Mouse (Mus musculus) layer of hippocampus, adult 9-10 months (tissue): ENCODE data around the gene Ripk4.

Experiments
- DNase-seq: peaks from one replicate; pipeline ENCODE4 v3.0.0; 2022; ENCODE audit warnings: low spot score

Gene Ripk4

DNA sequence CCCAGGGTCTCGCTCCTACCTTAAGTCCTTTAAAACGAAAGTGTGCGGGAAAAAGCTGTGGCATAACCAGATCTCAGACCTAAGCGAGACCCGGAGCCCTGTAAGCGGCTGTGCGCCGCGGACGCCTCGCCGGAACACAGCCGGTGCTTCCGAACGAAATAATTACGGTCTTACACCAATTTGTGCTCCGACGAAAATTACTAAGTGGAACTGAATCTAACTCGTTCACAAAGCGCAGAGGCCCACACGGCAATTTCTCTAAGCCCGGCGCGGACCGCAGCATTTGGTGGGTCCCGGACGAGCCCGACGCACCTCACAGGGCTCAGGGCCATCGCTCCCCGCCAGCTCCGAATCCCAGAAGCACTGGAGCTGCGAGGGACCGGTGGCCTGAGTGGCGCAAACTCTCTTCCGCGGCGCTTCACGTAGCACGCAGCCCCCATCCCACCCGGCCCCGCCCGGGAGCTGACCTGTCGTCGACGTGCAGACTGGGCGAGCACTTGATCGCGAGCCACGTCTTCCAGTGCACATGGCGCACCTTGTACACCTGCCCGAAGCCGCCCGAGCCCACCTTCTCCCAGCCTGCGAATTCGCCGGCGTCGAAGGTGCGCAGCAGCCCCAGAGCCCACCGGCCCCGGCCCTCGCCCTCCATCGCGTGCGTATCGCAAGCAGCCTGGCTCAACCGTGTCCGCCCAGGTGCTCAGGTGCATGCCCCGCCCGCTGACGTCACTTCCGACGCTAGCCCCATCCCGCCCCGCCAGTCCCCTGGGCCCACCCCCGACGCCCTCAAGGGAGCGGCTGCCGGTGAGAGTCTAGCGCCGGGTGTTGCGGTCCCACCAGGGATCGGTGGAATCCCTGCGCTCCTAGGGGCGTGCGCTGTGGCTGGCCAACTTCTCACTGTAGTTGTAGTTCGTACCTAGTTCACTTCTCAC is at the start of gene Ripk4:
Ripk4 (minus strand) TSS at position 727 of the 929 bp plus-strand sequence.
- no peak for DNase-seq

DNA sequence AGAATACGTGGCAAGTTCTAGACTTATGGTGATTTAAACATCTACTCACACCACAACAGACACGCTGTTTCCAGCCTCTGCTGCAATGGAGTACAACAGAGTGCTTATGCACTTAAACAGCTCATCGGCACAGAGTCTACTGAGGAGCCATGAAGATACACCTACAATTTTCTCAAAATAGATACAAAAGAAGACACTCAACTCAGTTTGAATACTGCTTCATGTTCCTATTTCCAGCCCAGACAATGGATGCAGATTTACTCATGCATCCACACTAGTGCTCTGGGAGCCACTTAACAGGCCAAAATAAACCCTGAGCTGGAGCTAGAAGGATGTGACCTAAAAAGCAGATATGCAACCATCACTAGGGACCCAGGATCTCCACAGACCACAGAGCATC is 45.3 kb upstream of the Ripk4 start:
- DNase-seq, result no peak

DNA sequence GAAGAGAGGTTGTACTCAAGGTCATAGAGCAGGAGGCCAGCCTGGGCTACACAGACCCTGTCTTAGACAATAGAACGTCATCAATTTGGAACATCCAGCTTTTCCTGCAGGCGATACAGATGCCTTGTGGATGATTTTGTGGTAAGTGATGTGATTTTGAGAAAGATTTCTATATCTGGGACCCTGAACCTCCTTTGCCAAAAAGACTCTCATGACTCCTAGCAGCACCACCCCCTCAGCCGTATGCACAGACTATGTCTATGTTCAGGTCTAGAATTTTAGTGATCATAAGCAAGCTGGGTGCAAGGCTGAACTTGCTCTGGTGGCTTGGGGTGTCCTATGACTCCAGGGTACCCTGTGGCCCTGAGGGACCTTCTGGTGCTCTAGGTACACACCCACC is 42.1 kb upstream of the Ripk4 start:
- DNase-seq, result no peak

DNA sequence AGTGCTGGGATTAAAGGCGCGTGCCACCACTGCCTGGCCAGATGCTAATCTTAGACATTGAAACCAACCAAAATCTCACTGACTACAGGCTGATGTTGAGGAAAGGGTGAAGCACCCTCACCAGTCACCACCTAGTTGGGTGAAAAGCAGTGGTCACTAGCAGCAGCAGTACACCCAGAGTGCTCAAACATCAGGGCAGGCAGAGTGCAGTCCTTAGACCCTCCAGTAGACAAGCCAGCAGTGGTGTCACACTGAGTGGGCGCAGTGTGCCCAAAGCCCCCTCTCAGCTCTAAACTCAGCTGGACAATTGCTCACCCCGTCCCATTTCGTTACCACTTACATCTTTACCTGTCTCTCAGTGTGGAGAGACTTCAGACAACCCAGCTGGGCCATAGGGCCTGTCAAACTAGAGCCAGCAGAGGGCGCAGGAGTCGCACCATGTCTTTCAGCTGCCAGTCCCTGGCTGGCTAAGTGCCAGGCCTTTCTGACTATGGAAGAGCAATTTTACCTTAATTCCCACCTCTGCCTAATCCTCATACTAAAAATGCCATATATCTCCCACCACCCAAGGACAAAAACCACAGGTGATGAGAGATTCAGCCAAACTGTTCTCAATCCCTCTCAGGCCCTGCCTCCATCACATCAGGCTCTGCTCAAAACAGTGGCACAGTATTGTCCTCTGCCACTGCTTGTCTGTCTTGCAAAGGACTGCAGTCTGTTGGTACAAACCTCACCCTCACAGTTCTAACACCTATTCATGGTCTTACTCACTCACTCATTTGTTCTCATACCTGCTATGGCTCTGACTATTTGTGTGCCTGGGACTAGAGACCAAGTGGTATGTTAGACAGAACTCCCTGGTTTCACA is 41.3 kb upstream of the Ripk4 start:
- DNase-seq, result peak; percentile 80

DNA sequence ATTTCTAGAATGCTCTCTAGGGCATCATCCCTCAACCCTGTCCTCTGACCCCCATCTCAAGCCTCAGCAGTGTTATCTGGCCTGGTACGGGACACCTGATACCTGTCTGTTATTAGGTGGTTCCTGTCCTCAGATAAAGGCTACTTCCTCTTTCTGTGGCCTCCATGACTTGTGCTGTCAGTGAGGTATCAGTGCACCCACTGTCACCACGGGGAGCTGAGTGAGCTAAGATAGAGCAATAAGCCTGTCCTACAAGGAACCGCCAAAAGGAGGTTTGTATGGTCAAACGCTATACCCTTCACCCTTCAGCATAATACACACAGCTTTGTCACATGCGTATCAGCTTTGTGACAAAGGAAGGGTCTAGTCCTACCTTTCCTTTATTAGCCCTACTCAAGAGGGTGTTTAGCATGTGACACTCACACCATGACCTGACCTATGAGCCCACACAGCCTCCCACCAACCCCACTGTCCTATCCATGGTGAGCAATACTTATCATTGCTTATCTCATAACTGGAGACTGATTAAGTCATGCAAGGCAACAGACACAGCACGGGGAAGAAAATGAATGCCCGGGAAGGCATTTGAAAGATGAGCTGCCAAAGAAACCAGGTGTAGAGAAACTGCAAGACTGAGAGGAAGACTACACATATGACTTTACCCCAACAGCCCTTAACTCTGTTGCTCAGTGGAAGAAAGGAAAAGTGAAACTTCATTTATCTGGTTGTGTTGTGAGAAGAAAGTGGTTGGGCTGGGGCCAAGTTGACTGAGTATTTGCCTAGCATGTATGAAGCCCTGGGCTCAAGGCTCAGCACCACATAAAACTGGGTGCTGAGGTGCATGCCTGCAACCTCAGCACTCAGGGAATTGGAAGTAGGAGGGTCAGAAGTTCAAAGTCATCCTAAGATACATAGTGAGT is 34.6 kb upstream of the Ripk4 start:
- DNase-seq, result no peak

DNA sequence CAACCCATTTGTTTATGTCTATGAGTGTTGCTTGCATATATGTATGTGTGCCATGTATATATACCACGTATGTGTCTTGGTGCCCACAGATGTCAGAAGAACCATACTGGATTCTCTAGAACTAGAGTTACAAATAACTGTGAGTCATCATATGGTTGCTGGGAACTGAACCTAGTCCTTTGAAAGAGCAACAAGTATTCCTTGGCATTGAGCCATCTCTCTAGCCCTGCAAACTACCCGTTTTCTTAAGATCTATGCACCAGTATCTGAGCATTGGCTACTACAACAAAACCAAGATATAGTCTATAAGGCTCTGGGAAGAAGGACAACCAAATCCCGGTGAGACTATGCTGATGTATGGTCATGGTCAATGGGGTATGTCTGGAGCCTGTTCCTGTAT is 33.6 kb upstream of the Ripk4 start:
- no peak for DNase-seq

DNA sequence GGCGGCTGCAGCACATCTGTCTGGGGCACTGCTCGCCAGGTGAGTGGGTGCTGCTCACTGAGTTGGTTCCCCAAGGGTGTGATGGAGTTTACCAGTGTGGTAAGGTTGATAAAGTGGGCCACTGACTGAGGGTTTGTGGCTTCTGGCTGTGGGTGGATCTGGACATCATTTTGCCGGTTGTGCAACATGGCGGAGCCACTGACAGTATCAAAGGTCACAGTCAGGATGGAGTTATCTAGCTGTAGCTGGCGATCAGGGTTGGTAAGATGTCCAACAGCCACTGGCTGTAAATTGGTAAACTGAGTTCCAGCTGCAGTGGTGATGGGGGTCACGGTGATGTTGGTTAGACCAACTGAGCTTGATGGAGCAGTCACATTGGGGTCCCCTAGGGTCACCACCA is 30.7 kb upstream of the Ripk4 start:
- no peak for DNase-seq

DNA sequence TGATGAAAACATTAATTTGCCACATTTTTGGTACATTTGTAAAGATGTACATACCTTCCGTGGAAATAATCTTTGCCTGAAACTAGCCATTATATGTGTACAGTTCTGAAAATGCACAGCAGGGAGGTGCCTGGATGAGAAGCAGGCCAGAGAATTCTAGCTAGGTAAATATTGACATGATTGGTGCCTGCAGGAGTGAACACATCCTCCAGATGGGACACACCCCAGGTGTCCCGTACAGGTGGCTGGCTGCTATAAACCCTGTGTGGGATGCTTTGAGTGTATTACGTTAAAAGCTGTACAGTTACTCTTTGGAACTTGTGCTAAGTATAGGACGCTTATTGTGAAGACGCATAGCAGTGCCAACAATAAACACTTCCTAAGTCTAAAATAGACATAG is 19.5 kb upstream of the Ripk4 start:
- no peak for DNase-seq

DNA sequence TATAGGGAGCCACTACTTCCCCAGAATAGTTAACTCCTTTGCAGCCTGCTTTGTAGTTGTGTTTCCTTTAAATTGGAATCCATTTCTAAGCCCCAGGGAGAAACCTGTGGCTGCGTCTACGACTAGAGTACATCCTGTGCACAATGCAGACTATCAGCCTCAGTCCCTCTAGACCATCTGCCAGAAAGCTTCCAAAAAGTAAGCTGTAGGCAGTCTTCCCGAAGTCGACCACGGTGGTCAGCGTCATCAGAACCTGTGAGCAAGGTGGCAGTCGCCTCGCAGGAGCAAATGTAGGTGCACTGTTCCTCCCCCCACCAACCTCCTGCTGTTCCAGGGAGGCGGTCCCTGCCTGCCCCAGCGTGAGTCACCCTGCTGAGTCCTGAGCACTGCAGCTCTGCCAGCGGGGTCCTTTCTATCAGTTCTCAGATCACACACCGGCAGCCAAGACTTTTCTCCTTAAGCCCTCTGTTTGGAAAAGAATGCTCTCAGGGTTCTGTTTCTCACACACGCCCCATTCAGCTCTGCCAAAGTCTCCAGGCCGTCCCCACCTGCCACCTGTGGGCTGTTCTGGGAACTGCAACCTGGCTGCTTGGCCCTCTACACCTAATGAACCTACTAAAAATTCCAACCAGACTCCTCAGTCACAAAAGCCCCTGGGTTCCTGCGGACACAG is 14.9 kb upstream of the Ripk4 start:
- DNase-seq, result peak; percentile 69

DNA sequence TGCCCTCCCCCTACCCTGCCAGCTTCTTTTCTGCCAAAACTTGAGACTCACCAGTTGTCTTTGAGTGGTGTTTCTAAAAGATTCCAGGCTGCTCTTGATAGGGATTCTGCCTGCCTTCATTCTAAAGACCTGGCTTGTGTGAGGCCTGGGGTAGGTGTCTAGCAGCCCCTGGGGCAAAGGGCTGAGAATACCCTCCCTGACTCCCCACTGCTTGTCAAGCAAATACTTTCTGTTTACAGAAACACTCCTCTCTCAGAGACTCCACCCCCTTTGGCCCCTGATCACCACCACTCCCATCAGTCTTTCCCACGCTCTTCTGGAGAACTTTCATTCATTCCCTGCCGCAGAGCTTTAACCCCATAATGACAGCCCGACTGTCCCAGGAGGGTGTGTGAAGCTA is 2.9 kb upstream of the Ripk4 start:
- no peak for DNase-seq

DNA sequence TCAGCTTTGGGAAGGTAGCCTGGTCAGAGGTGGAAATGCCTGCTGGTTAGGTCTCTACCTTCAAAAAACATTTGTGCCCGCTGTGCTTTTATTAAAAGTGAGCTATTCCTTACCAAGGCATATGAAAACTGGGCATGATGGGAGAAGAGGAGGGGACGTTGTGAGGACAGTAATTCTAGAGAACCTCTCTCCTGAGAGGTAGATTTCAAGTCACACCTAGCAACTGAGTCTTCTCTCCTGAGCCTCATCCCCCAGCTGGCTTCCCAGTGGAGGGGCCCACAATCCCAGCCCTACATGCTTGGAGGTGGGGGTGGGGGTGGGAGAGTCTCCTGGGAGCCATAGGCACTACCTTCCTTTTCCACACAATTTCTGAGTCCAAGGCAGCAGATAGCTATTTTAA is 1.0 kb upstream of the Ripk4 start:
- DNase-seq, result no peak

DNA sequence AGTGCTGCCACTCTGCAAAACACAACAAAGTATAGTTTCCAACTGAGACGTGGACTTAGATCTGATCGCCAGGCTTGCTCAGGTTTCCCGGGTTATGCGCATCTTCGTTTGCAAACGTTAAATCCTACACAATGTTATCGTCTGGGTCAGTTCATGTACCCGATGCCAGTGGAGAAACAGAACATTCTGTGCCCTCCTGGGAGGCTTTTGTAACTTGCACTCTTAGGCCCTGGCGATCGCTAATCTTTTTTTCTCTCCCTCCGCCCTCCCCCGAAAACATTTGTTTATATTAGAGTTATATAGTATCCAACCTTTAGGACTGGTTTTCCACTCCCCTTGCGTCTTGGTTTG is 378 bp upstream of the Ripk4 start:
- DNase-seq, result no peak

DNA sequence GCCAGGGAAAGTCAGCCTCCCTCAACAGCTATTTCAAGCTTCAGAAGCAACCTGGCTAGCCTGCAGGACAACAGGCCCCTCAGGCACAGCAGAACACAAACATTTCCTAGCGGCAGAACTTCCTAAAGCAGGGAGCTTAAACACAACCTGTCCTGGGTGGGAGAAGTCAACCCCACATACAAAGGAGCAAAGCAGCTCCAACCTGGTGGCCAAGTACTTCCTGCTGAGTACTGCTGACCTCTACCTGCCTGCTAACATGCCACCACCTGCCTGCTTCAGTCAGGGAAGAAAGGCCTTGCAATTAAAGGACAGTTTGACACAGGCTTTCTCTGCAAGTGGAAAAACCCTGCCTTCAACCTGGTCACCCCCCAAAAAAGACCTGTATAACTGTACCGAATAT is 1.8 kb downstream of the Ripk4 start:
- DNase-seq, result no peak

DNA sequence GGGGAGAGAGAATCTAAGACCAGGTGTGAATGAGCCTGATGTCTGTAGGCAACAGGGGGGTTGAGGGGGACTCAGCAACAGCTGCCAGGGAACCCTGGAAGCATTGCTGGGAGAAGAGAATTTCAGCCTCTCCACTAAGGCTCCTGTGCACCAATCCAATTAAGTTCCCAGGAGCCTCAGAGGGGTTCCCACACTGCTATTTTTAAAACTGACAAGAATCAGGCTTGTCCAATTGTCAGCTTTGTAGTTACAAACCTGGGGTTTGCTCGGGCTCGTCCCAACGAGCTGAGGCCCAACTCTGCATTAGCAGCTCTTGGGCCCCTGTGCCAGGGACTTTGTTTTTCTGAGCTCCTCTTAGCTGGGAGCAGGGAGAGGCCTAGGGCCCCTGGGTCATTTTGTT is 3.9 kb downstream of the Ripk4 start:
- no peak for DNase-seq

DNA sequence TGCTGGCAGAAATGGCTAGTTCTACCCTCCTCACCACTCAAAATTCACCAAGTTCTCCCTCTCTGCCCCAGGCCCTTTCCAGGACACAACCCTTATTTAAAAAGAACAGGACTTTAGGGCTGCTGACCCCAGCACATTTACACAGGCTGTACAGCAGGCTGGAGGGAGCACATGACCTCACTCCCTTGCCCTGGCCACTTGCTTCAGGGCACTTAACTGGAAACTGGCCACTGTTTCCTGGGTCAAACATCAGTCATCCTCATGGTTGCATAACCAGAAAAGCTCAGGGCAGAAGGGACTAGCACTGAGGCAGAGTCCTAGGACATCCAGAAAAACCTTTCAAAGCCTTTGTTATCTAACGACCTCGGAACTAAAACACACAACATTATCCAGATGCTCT is 5.3 kb downstream of the Ripk4 start:
- no peak for DNase-seq

DNA sequence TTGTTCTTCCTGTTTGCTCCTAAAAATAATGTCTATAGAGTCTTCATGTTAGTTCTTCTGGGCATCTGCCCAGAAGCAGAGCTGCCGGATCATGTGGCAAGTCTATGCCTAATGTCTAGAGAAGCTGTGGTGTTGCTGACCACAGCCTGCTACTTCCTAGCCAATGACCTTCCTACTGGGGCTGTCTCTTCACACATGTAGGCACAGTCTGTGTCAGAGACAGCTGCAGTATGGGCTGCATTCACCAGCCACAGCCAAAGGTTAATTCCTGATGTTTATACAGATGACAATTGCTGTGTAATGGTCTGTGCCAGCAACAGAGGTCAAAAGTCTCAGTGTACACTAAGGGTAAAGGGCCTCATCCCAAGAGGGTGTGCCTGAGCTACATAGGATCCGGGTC is 7.1 kb downstream of the Ripk4 start:
- DNase-seq, result no peak

DNA sequence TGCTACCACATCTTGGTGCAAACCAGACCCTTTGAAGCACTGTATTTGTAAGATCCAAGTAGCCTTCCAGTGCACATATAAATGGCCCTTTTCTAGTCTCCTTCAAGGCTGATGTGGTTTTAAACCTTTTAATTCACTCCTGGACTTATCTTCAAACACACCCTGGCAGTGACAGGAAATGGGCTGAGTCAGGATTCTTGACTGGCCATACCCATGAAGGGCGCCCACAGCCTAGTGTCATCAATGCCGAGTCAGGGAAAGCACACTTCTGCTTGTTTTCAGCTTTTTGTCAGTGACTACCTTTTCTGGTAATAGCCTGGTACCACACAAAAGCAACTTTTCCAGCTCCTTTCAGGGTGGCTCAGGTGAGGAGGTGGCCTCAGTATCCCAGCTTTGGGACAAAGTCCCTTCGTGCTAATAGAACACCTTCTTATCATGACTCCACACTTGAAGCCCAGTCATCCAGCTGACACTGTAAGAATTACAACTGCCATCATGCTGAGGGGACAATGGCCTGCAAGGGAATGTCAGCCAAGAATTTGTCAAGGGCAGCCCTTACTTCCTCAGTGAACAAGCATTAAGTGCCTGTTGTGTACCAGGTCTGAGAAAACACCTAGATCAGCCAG is 11.2 kb downstream of the Ripk4 start:
- no peak for DNase-seq

DNA sequence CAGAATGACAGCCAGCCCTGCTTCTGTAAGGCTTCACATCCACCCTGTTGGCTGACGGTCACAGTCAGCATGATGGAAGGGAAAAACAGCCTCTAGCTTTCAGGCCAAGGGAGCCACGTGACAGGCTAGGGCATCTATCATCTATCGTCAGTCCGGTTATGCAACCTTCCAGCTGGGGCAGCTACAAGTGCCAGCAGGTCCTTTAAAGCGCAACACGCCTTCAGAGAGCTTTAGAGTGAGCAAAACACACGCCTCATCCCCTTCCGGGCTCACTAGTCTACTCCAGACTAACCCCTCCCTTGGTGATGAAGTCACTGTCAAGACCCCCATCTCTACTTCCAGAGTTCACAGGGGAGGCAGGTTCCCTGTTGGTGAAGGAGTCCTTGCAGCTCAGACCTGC is 11.7 kb downstream of the Ripk4 start:
- peak; percentile 12 for DNase-seq

DNA sequence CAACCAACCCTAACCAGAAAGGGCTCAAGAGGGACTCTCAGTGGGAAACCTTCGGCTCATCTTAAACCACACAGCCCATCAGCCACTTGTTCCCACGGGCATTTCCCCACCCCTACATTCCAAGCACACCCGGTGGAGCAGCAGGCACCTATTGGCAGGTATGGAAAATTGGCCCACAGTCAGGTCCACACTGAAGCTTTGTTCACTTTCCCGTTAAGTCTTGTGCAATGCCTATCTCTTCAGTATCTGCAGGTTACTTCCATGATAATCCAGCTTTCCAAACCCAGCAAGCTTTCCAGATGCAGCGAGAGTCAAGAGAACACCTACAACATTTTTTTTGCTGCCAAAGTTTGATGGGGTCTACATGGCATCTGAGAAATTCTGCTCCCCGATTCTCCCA is 15.2 kb downstream of the Ripk4 start:
- no peak for DNase-seq

DNA sequence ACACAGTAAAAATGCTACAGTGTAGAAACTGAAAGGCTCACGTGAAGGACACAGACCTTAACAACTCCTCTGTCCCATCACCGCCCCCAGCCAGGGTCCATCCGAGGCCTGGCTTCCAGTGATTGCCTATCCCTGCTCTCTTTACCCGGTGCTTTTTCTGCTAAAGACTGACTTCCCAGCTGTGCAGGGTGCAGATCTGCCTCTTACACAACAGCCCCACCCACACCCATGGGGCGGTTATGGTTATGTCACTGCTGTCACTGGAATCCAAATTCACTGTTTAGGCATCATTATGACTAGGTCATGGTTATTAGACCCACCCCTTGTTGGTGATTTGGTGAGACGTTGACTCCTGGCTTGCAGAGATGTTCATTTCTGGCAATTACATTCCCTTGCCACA is 25.6 kb downstream of the Ripk4 start:
- no peak for DNase-seq

DNA sequence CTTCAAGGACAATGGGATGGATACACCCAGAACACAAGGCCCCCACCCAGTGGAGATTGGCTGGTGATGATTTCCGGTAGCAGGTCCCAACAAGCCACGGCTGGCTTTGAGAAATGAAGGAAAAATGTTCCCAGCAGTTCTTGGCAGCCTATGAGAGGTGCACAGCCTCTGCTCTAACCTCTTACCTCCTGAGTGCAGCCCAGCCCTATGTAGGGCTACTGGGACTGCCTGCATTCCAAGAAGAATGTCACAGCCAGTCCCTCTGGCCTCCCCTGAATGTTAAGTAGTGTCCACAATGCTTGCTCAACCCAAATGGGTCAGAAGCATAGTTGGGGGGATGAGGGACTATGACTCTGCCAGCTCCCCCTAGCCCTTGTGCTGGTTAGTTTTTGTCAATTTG is 27.0 kb downstream of the Ripk4 start:
- DNase-seq, result no peak
